Mouse (Mus musculus) forebrain, embryonic 10.5 days (tissue): Measurements from ENCODE around the gene Flrt1. TPM values are rescaled to one million over a fixed set of nuclear protein-coding genes. Genes with fewer than 3 reads are reported as not detected.
"Not testable (repeated sequence)": the region's sequence is repeated elsewhere in the genome, so short reads cannot be mapped to it uniquely, and the experiment has no call there.

Experiments used
- DNase-seq: peaks from one replicate; pipeline ENCODE4 v3.0.0-alpha.2; 2017; ENCODE audit warnings: low spot score; ENCODE audit errors: extremely low spot score
- H3K27ac ChIP-seq: fragments of 300-500 bp; sonication (generic); 2 replicates; pipeline ENCODE4 v1.5.1; 2016; ENCODE audit warnings: mild to moderate bottlenecking
- H3K27me3 ChIP-seq: fragments of 300-500 bp; sonication (generic); 2 replicates; pipeline ENCODE4 v1.6.1; 2016; ENCODE audit warnings: mild to moderate bottlenecking; ENCODE audit not compliant: poor library complexity, severe bottlenecking
- H3K36me3 ChIP-seq: fragments of 300-500 bp; sonication (generic); replicated peaks from 2 replicates; pipeline ENCODE4 v1.6.1; 2016; ENCODE audit warnings: mild to moderate bottlenecking, moderate library complexity
- H3K4me1 ChIP-seq: fragments of 300-500 bp; sonication (generic); 2 replicates; pipeline ENCODE4 v1.6.1; 2016
- H3K4me3 ChIP-seq: fragments of 300-500 bp; sonication (generic); 2 replicates; pipeline ENCODE4 v1.5.1; 2016; ENCODE audit warnings: mild to moderate bottlenecking, moderate library complexity
- H3K9me3 ChIP-seq: fragments of 300-500 bp; sonication (generic); 2 replicates; pipeline ENCODE4 v1.6.1; 2016; ENCODE audit warnings: mild to moderate bottlenecking, moderate library complexity
- WGBS: fragments of 180-500 bp; shearing (Covaris S2); methylation state at CpG from one replicate; pipeline ENCODE4 v1.1.7; 2016; 5-methylcytosine and 5-hydroxymethylcytosine counted together
- polyA plus RNA-seq: library from polyadenylated mRNA; unstranded; fragments of >200 nt; fragmentation: Nextera tagmentation; extraction: Ambion mirVana; gene quantifications from 2 replicates; pipeline ENCODE4 v1.2.1, GENCODE M21; 2016

Gene Flrt1
- polyA plus RNA-seq, 1 experiment from 2014 or later = 4.8 TPM

GRCm38 (mm10) chr19:7057126-7057721 lies 48.3 kb downstream of the Flrt1 start:
- Histone ChIP-seq H3K27me3 (peaks cover 65% of the 10 kb centered on the region), H3K36me3 (no peaks in the 10 kb centered on the region), H3K9me3 (no peaks in the 10 kb centered on the region), H3K4me3 (peak overlapping the region; percentile 87), H3K4me1 (peaks cover 34% of the 10 kb centered on the region), H3K27ac (peak overlapping the region; percentile 82)
- 4% methylated on average over 16 of the region's 16 CpGs for WGBS
- DNase-seq = no peak

- peak within 1 kb of the TSS; percentile 82 for H3K27ac ChIP-seq
- H3K27me3 ChIP-seq = peaks cover 62% of the 10 kb centered on the region
- WGBS = 2% methylated on average over 71 of the region's 72 CpGs
- H3K4me1 ChIP-seq = peaks cover 34% of the 10 kb centered on the region
- peak within 1 kb of the TSS; percentile 87 for H3K4me3 ChIP-seq
- DNase-seq = peak; percentile 76
- H3K36me3 ChIP-seq = no peaks in the 10 kb centered on the region
- H3K9me3 ChIP-seq = no peaks in the 10 kb centered on the region
Observed at GRCm38 (mm10) chr19:7056248-7057087, 49.1 kb downstream of the Flrt1 start, which contains the start of gene Macrod1. Gene Macrod1, plus strand, starts transcription at chr19:7056810.

DNA sequence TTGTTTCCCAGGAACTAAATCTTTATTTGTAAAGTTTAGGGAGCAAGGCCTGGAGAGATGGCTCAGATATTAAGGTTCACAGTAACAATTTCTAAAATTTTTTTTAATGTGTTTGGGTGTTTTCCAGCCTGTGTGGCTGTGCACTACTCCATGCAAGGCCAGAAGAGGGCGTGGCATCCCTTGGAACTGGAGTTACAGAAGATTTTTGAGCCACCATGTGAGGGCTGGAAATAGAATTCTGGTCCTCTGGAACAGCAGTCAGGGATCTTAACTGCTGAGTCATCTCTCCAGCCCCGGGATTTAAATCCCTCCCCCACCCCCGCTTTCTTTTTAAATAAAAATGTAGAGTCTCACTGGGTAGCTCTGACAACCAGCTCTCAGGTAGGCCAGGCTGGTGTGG lies 50.4 kb downstream of the Flrt1 start:
- DNase-seq = no peak
- 51% methylated on average over 3 of the region's 3 CpGs for WGBS
- H3K27me3 ChIP-seq = peaks cover 55% of the 10 kb centered on the region
- H3K9me3 ChIP-seq = no peaks in the 10 kb centered on the region
- peaks cover 34% of the 10 kb centered on the region for H3K4me1 ChIP-seq
- H3K27ac ChIP-seq = no peak overlapping the region
- H3K36me3 ChIP-seq = no peaks in the 10 kb centered on the region
- H3K4me3 ChIP-seq = no peak overlapping the region

GRCm38 (mm10) chr19:7054772-7055171 lies 50.8 kb downstream of the Flrt1 start:
- H3K4me1 ChIP-seq = peaks cover 34% of the 10 kb centered on the region
- WGBS = 75% methylated on average over 10 of the region's 10 CpGs
- DNase-seq = no peak
- no peaks in the 10 kb centered on the region for H3K9me3 ChIP-seq
- H3K27ac ChIP-seq = no peak overlapping the region
- no peaks in the 10 kb centered on the region for H3K36me3 ChIP-seq
- peaks cover 51% of the 10 kb centered on the region for H3K27me3 ChIP-seq
- H3K4me3 ChIP-seq = no peak overlapping the region

DNA sequence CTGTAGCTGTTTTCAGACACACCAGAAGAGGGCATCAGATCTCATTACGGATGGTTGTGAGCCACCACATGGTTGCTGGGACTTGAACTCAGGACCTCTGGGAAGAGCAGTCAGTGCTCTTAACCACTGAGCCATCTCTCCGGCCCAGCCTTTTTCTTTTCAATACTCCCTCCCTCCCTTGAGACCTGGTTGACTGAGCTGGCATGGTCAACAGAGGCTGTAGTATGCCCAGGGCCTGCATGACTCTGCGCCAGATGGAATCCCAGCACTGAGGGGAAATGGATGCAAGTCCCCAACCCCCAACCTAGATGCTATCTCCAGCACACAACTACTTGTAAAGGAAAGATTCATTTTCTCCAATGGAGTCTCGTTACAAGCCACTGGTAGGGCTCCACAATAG lies 52.1 kb downstream of the Flrt1 start:
- 87% methylated on average over 4 of the region's 4 CpGs for WGBS
- not testable (repeated sequence) for H3K9me3 ChIP-seq, H3K4me3 ChIP-seq, H3K27ac ChIP-seq, H3K36me3 ChIP-seq, DNase-seq
- H3K27me3 ChIP-seq = peaks cover 37% of the 10 kb centered on the region
- H3K4me1 ChIP-seq = peaks cover 28% of the 10 kb centered on the region

DNA sequence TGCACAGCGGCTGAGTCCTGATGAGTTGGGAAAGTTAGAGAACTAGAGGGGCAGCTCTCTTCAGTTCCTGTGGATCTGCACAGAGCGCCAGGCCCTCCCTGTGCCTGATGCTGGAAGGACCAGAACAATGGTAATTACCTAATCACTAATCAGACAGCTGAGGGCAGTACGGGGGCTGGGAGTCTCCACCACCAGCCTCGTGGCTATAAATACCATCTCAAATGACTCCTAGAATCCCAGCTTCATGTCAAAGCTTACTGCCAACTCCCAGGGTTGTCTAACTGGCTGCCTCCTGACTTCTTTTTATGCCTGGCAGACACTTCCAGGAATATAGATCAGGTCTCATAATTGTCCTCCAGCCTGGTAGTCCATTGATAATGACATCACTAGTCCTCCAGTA lies 60.8 kb downstream of the Flrt1 start:
- Histone ChIP-seq H3K9me3 (no peaks in the 10 kb centered on the region), H3K4me3 (no peak overlapping the region), H3K27me3 (no peaks in the 10 kb centered on the region), H3K36me3 (no peaks in the 10 kb centered on the region), H3K4me1 (peaks cover 16% of the 10 kb centered on the region), H3K27ac (no peak overlapping the region)
- WGBS = 56% methylated on average over 4 of the region's 4 CpGs
- no peak for DNase-seq

DNA sequence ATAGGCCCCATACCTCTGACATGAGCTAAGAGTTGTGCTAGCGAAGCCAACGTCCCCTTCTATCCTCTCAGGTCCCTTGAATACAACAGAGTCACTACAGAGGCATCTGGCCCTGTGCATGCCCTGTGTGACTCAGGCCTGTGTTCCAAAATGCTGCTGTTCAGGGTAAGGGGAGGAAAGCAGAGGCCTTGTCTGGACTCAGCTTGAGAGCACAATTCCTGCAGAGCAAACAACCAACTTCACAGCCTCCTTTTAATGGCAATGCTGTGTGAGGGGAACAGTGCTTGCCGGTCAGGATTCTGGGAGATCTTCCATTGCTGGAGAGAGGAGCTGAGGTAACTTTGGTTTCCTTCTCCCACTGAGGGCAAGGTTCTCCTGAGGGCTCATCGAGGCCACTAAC lies 61.2 kb downstream of the Flrt1 start:
- Histone ChIP-seq H3K9me3 (no peaks in the 10 kb centered on the region), H3K4me3 (no peak overlapping the region), H3K27me3 (no peaks in the 10 kb centered on the region), H3K4me1 (peaks cover 20% of the 10 kb centered on the region), H3K27ac (no peak overlapping the region), H3K36me3 (no peaks in the 10 kb centered on the region)
- no peak for DNase-seq
- WGBS = 72% methylated on average over 4 of the region's 4 CpGs

Other genes with a start within 250 kb of the Flrt1 start
- 0.32 and 0.36 TPM in 2 replicates for gene Ccdc88b, start 247.5 kb downstream of the Flrt1 start, polyA plus RNA-seq
- 155 and 159 TPM in 2 replicates for gene Trmt112, start 196.0 kb downstream of the Flrt1 start, polyA plus RNA-seq
- 144 and 154 TPM in 2 replicates for gene Prdx5, start 195.6 kb downstream of the Flrt1 start, polyA plus RNA-seq
- 8.4 and 9.0 TPM in 2 replicates for gene Esrra, start 183.9 kb downstream of the Flrt1 start, polyA plus RNA-seq
- gene Catsperz, start 180.3 kb downstream of the Flrt1 start, polyA plus RNA-seq = 0.55 and 0.60 TPM in 2 replicates
- gene Kcnk4, start 171.2 kb downstream of the Flrt1 start, polyA plus RNA-seq = 0.24 TPM in 1 of 2 replicates, not detected in the other
- gene Bad, start 163.9 kb downstream of the Flrt1 start, polyA plus RNA-seq = 55.9 and 59.8 TPM in 2 replicates
- gene Gpr137, start 163.2 kb downstream of the Flrt1 start, polyA plus RNA-seq = 22.8 and 26.5 TPM in 2 replicates
- 103 TPM in 2 replicates for gene Ppp1r14b, start 130.8 kb downstream of the Flrt1 start, polyA plus RNA-seq
- 25.2 and 25.8 TPM in 2 replicates for gene Plcb3, start 129.3 kb downstream of the Flrt1 start, polyA plus RNA-seq
- gene Fkbp2, start 125.2 kb downstream of the Flrt1 start, polyA plus RNA-seq = 106 TPM in 2 replicates
- 31.0 and 32.9 TPM in 2 replicates for gene Vegfb, start 118.1 kb downstream of the Flrt1 start, polyA plus RNA-seq
- 19.5 and 19.7 TPM in 2 replicates for gene Dnajc4, start 113.2 kb downstream of the Flrt1 start, polyA plus RNA-seq
- gene Nudt22, start 109.6 kb downstream of the Flrt1 start, polyA plus RNA-seq = 18.4 TPM in 2 replicates
- 10.0 and 10.4 TPM in 2 replicates for gene Trpt1, start 109.6 kb downstream of the Flrt1 start, polyA plus RNA-seq
- 8.8 TPM in 2 replicates for gene Fermt3, start 86.3 kb downstream of the Flrt1 start, polyA plus RNA-seq
- 456 and 486 TPM in 2 replicates for gene Stip1, start 65.8 kb downstream of the Flrt1 start, polyA plus RNA-seq
- 3.7 and 3.9 TPM in 2 replicates for gene Macrod1, start 48.9 kb downstream of the Flrt1 start, polyA plus RNA-seq
- 275 and 280 TPM in 2 replicates for gene Otub1, start 100.6 kb upstream of the Flrt1 start, polyA plus RNA-seq
- 862 and 888 TPM in 2 replicates for gene Cox8a, start 111.9 kb upstream of the Flrt1 start, polyA plus RNA-seq
- gene Naa40, start 135.5 kb upstream of the Flrt1 start, polyA plus RNA-seq = 106 and 107 TPM in 2 replicates
- gene Rcor2, start 161.6 kb upstream of the Flrt1 start, polyA plus RNA-seq = 61.7 and 64.0 TPM in 2 replicates
- 38.2 and 41.4 TPM in 2 replicates for gene Mark2, start 236.1 kb upstream of the Flrt1 start, polyA plus RNA-seq